Mouse (Mus musculus): ENCODE data around the gene Nat9. TPM values are rescaled to one million over a fixed set of nuclear protein-coding genes. Genes with fewer than 3 reads are reported as not detected.

Nat9 gene
- polyA plus RNA-seq, 1 experiment from 2014 or later, result 16.6 TPM

Other genes starting within 250 kb of the Nat9 start
- gene Cd300c, start 218.7 kb downstream of the Nat9 start, polyA plus RNA-seq (2016; fragmentation: Nextera tagmentation; extraction: Ambion mirVana), result not detected in 2 replicates
- gene Cd300ld, start 197.9 kb downstream of the Nat9 start, polyA plus RNA-seq (2016; fragmentation: Nextera tagmentation; extraction: Ambion mirVana), result 0.10 TPM in 1 of 2 replicates, not detected in the other
- 0.47 and 0.96 TPM in 2 replicates for gene Cd300c2, start 186.0 kb downstream of the Nat9 start, polyA plus RNA-seq (2016; fragmentation: Nextera tagmentation; extraction: Ambion mirVana)
- gene Cd300ld2, start 171.7 kb downstream of the Nat9 start, polyA plus RNA-seq (2016; fragmentation: Nextera tagmentation; extraction: Ambion mirVana), result not detected in 2 replicates
- gene Cd300ld4, start 160.8 kb downstream of the Nat9 start, polyA plus RNA-seq (2016; fragmentation: Nextera tagmentation; extraction: Ambion mirVana), result not detected in 2 replicates
- gene Cd300ld5, start 150.1 kb downstream of the Nat9 start, polyA plus RNA-seq (2016; fragmentation: Nextera tagmentation; extraction: Ambion mirVana), result not detected in 2 replicates
- gene Cd300ld3, start 139.4 kb downstream of the Nat9 start, polyA plus RNA-seq (2016; fragmentation: Nextera tagmentation; extraction: Ambion mirVana), result not detected in 2 replicates
- not detected in 2 replicates for gene Cd300e, start 125.7 kb downstream of the Nat9 start, polyA plus RNA-seq (2016; fragmentation: Nextera tagmentation; extraction: Ambion mirVana)
- gene Rab37, start 96.4 kb downstream of the Nat9 start, polyA plus RNA-seq (2016; fragmentation: Nextera tagmentation; extraction: Ambion mirVana), result 0.80 and 1.2 TPM in 2 replicates
- gene Cd300lf, start 53.9 kb downstream of the Nat9 start, polyA plus RNA-seq (2016; fragmentation: Nextera tagmentation; extraction: Ambion mirVana), result 0.19 TPM in 1 of 2 replicates, not detected in the other
- 31.3 and 32.2 TPM in 2 replicates for gene Slc9a3r1, start 24.5 kb downstream of the Nat9 start, polyA plus RNA-seq (2016; fragmentation: Nextera tagmentation; extraction: Ambion mirVana)
- 7.9 and 8.4 TPM in 2 replicates for gene Tmem104, start 372 bp downstream of the Nat9 start, polyA plus RNA-seq (2016; fragmentation: Nextera tagmentation; extraction: Ambion mirVana)
- gene Grin2c, start 79.4 kb upstream of the Nat9 start, polyA plus RNA-seq (2016; fragmentation: Nextera tagmentation; extraction: Ambion mirVana), result 0.08 TPM in 1 of 2 replicates, not detected in the other
- 16.9 and 17.4 TPM in 2 replicates for gene Fdxr, start 89.2 kb upstream of the Nat9 start, polyA plus RNA-seq (2016; fragmentation: Nextera tagmentation; extraction: Ambion mirVana)
- 0.26 and 0.37 TPM in 2 replicates for gene Fads6, start 109.8 kb upstream of the Nat9 start, polyA plus RNA-seq (2016; fragmentation: Nextera tagmentation; extraction: Ambion mirVana)
- gene Otop2, start 119.3 kb upstream of the Nat9 start, polyA plus RNA-seq (2016; fragmentation: Nextera tagmentation; extraction: Ambion mirVana), result not detected in 2 replicates
- not detected in 2 replicates for gene Ush1g, start 134.2 kb upstream of the Nat9 start, polyA plus RNA-seq (2016; fragmentation: Nextera tagmentation; extraction: Ambion mirVana)
- gene Otop3, start 146.9 kb upstream of the Nat9 start, polyA plus RNA-seq (2016; fragmentation: Nextera tagmentation; extraction: Ambion mirVana), result not detected in 2 replicates
- 33.7 and 36.4 TPM in 2 replicates for gene Hid1, start 179.9 kb upstream of the Nat9 start, polyA plus RNA-seq (2016; fragmentation: Nextera tagmentation; extraction: Ambion mirVana)
- 28.3 and 29.6 TPM in 2 replicates for gene Cdr2l, start 194.1 kb upstream of the Nat9 start, polyA plus RNA-seq (2016; fragmentation: Nextera tagmentation; extraction: Ambion mirVana)
- gene Mrpl58, start 215.9 kb upstream of the Nat9 start, polyA plus RNA-seq (2016; fragmentation: Nextera tagmentation; extraction: Ambion mirVana), result 222 and 232 TPM in 2 replicates
- gene Atp5h, start 232.1 kb upstream of the Nat9 start, polyA plus RNA-seq (2016; fragmentation: Nextera tagmentation; extraction: Ambion mirVana), result 843 and 857 TPM in 2 replicates
- 23.9 and 29.8 TPM in 2 replicates for gene Kctd2, start 232.3 kb upstream of the Nat9 start, polyA plus RNA-seq (2016; fragmentation: Nextera tagmentation; extraction: Ambion mirVana)